Mouse (Mus musculus) heart, embryonic 15.5 days (tissue): Measurements from ENCODE around the gene Enho. TPM values are rescaled to one million over a fixed set of nuclear protein-coding genes. Genes with fewer than 3 reads are reported as not detected.
"Not testable (repeated sequence)": the region's sequence is repeated elsewhere in the genome, so short reads cannot be mapped to it uniquely, and the experiment has no call there.

Experiments used
- ATAC-seq: fragments of 200-750 bp; cut with Nextera tagmentation; replicated peaks from 2 replicates; pipeline ENCODE4 v1.8.0; 2017; ENCODE audit warnings: low read depth, moderate TSS enrichment; ENCODE audit not compliant: insufficient number of reproducible peaks, insufficient read depth, low FRiP score
- H3K27ac ChIP-seq: fragments of 300-500 bp; sonication (generic); 2 replicates; pipeline ENCODE4 v1.5.1; 2015; ENCODE audit warnings: mild to moderate bottlenecking, inconsistent platforms
- H3K27me3 ChIP-seq: fragments of 300-500 bp; sonication (generic); 2 replicates; pipeline ENCODE4 v1.6.1; 2015; ENCODE audit warnings: inconsistent platforms
- H3K36me3 ChIP-seq: fragments of 300-500 bp; sonication (generic); 2 replicates; pipeline ENCODE4 v1.6.1; 2015; ENCODE audit warnings: mild to moderate bottlenecking, inconsistent platforms
- H3K4me1 ChIP-seq: fragments of 300-500 bp; sonication (generic); replicated peaks from 2 replicates; pipeline ENCODE4 v1.6.1; 2015; ENCODE audit warnings: inconsistent platforms
- H3K4me2 ChIP-seq: fragments of 300-500 bp; sonication (generic); 2 replicates; pipeline ENCODE4 v1.6.1; 2015; ENCODE audit warnings: inconsistent platforms, mild to moderate bottlenecking, moderate library complexity
- H3K4me3 ChIP-seq: fragments of 300-500 bp; sonication (generic); 2 replicates; pipeline ENCODE4 v1.5.1; 2015; ENCODE audit warnings: mild to moderate bottlenecking, inconsistent platforms
- H3K9ac ChIP-seq: fragments of 300-500 bp; sonication (generic); 2 replicates; pipeline ENCODE4 v1.6.1; 2015; ENCODE audit warnings: mild to moderate bottlenecking, inconsistent platforms
- H3K9me3 ChIP-seq: fragments of 300-500 bp; sonication (generic); replicated peaks from 2 replicates; pipeline ENCODE4 v1.6.1; 2016; ENCODE audit warnings: inconsistent platforms
- WGBS: fragments of 180-500 bp; shearing (Covaris S2); methylation state at CpG from one replicate; pipeline ENCODE4 v1.1.7; 2015; ENCODE audit warnings: mixed read lengths; 5-methylcytosine and 5-hydroxymethylcytosine counted together
- polyA plus RNA-seq: library from polyadenylated mRNA; unstranded; fragments of >200 nt; fragmentation: Nextera tagmentation; extraction: Ambion mirVana; gene quantifications from 2 replicates; pipeline ENCODE4 v1.2.1, GENCODE M21; 2015

The Enho gene
- polyA plus RNA-seq = 3.3 and 5.8 TPM in 2 replicates

DNA sequence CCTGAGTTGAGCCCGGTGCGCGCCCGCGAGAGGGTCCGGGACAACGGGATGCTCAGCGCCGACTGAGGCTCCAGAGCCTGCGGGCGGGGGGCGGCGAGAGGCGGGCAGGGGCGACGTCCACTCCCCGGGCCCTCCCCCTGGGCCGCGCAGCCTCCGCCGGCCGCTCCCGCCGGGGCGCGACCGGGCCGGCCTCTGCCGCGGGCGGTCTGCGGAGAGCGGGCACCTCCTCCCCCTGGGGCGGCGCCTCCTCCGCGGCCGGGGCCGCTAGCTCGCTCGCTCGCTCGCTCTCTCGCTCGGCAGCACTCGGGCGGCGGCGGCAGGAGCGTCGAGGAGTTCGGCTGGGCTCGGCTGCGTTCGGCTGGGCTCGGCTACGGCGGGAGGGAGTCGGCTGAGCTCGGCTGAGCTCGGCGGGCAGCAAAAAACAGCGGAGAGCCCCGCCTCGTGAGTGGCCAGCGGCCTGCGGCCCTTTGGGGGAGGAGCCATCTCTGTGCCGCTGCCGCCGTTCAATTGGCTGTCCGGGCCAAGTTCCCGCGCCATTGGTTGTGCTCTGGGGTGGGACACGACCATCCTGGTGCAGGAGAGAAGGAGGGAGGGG lies at the start of gene Enho:
TSS of gene Enho (minus strand) at position 412 of the 595 bp plus-strand sequence.
- peak within 1 kb of the TSS; percentile 90 for H3K4me2 ChIP-seq
- H3K36me3 ChIP-seq = no peaks in the 10 kb centered on the region
- peak within 1 kb of the TSS; percentile 67 for H3K9ac ChIP-seq
- WGBS = under 1% methylated on average over 67 of the region's 74 CpGs
- H3K27ac ChIP-seq = peak within 1 kb of the TSS; percentile 57
- peak within 1 kb of the TSS; percentile 60 for H3K4me3 ChIP-seq
- H3K4me1 ChIP-seq = peaks cover 17% of the 10 kb centered on the region
- ATAC-seq = peak; percentile 89
- H3K27me3 ChIP-seq = peaks cover 9% of the 10 kb centered on the region
- no peaks in the 10 kb centered on the region for H3K9me3 ChIP-seq

DNA sequence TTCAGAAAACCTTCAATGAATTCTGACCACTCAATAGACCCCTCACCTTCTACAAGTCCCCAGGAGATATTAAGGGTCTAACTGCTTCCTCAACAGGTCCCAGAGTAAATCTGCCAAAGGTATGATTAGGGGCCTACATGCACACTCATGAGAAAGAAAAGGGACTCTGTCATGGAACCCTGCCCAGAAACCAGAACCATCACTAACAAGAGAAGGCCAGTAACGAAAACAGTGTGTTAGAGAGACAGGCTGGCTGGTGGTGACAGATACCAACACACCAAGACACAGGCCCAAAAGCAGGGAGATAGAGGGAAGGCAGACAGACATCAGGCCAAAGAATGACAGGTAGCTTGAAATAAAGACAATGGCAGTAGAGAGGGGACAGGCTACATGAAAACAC lies 48.4 kb upstream of the Enho start:
- H3K4me1 ChIP-seq, H3K9ac ChIP-seq, H3K4me2 ChIP-seq, H3K36me3 ChIP-seq, H3K27me3 ChIP-seq, H3K27ac ChIP-seq, ATAC-seq, H3K4me3 ChIP-seq, H3K9me3 ChIP-seq: not testable (repeated sequence)
- 49% methylated on average over 1 of the region's 1 CpGs for WGBS

DNA sequence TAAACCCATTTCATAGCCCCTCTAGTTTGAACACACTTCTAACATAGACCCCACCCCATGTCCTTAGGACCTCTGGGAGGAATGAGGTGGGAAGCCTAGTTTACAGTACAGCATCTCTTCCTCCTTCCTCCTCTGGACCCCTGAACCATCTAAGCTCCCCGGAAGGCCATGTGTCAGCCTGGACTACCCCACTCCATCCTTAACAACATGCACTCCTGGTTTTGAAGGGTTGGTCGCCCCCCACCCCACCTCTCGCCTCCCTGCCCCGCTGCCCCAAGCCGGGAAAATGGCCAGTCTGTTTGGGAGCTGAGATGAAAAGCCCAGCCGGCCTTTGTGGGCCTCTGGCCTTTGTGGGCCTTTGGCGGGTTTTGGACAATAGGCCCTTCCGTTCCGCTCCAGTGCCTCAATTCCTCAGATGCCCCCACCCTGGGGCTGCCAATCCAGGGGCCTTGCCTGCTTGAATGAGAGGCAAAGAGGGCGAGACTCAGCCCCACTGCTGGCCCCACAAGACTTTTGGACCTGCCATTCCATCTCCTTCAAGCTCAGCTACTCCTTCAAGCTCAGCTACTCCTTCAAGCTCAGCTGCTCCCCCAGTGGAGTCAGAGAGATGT lies 45.9 kb upstream of the Enho start:
- not testable (repeated sequence) for H3K36me3 ChIP-seq, H3K9ac ChIP-seq, H3K9me3 ChIP-seq, H3K4me1 ChIP-seq, H3K4me2 ChIP-seq, H3K27me3 ChIP-seq, H3K4me3 ChIP-seq, H3K27ac ChIP-seq, ATAC-seq
- WGBS = 67% methylated on average over 10 of the region's 10 CpGs

DNA sequence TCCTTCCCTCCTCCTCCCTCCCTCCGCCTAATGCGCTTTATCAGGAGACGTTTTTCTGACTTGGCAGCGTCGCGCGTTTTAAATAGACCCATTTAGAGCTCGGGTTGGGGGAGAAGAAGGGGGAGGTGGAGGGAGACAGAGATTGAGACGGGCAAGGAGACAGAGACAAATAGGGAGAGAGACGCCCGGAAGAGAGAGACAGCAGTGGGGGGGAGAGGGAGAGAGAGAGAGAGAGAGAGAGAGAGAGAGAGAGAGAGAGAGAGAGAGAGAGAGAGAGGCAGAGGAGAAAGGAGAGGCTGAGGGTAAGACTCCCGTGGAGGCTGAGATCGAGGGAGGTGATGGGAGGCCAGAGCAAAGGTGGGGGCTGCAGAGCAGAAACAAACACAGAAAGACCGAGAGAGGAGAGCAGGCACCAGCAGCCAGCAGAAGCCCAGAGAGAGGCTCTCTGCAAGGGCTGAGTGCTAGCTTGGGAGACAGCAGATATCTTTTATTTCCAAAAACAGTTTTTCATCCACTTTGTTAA lies 44.9 kb upstream of the Enho start:
- H3K9ac ChIP-seq, H3K36me3 ChIP-seq, ATAC-seq, H3K27ac ChIP-seq, H3K4me3 ChIP-seq, H3K9me3 ChIP-seq: not testable (repeated sequence)
- H3K27me3 ChIP-seq = peaks cover 14% of the 10 kb centered on the region; the same call in 1 of the 2 replicates
- 1% methylated on average over 14 of the region's 14 CpGs for WGBS
- H3K4me2 ChIP-seq = peak overlapping the region; percentile 45; the same call in 1 of the 2 replicates
- H3K4me1 ChIP-seq = peaks cover 15% of the 10 kb centered on the region

DNA sequence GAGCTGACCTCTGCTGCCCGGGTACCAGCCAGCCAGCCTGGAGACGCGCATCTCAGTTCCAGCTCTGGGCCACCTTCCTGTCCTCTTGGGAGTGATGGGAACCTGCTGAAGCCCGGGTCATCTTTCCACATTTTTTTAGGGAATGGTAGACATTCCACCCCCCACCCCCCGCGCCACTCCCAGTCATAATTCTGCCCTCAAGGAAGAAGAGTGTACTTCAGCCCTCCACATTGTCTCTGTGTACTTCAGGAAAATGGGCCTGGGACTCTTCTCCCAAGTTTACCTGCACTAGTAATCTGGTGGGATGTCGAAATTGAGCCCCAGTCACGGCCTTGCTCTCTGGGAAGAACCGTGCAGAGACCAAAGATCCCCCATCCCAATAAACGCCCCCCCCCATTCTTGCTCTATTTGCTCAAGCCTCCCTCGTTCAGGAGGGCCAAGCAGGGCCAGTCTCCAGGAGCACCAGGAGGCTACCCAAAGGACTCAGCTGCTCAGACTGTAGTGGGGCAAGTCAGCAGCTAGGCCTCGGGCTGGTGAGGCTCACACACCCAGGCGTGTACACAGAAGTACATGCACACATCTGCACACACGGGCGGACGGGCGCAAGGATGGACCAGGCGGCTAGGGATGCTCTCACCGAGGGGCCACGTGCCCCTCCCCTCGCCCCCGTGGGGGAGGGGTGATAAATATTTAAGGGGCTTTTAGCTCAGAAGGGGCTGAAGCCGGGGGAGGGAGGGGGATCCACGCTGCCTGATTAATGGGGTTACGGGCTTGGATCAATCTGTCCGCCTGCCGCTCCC lies 44.2 kb upstream of the Enho start:
- Histone ChIP-seq H3K4me1 (peaks cover 21% of the 10 kb centered on the region), H3K4me2 (peak overlapping the region; percentile 45), H3K4me3 (peak overlapping the region; percentile 26), H3K27me3 (peaks cover 16% of the 10 kb centered on the region; the same call in 1 of the 2 replicates)
- not testable (repeated sequence) for H3K36me3 ChIP-seq, H3K27ac ChIP-seq, H3K9me3 ChIP-seq, H3K9ac ChIP-seq, ATAC-seq
- 5% methylated on average over 23 of the region's 27 CpGs for WGBS

DNA sequence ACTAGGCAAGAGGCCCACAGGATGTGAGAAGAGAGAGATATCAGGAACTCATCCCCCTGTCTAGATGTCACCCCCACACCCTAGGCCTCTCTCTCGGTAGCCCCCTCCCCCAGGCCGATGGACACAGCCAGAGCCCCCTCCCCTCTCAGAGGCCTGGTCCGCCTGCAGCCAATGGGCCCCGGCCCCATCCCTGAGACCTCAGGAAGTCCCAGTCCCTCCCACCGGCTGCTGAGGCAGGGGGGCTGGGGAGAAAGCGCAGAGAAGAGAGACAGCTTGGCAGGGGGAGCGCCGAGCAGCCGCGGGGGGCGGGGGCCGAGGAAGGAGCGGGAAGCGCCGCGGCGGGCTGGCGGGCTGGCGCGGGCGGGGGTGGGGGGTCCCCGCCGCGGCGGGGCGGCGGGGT lies 43.2 kb upstream of the Enho start:
- H3K36me3 ChIP-seq, H3K9ac ChIP-seq, H3K27ac ChIP-seq, H3K9me3 ChIP-seq: not testable (repeated sequence)
- peaks cover 32% of the 10 kb centered on the region for H3K4me1 ChIP-seq
- H3K4me2 ChIP-seq = peak overlapping the region; percentile 57
- ATAC-seq = peak; percentile 55
- H3K27me3 ChIP-seq = peaks cover 16% of the 10 kb centered on the region; the same call in 1 of the 2 replicates
- peak overlapping the region; percentile 32; the same call in 1 of the 2 replicates for H3K4me3 ChIP-seq
- 3% methylated on average over 4 of the region's 27 CpGs for WGBS

DNA sequence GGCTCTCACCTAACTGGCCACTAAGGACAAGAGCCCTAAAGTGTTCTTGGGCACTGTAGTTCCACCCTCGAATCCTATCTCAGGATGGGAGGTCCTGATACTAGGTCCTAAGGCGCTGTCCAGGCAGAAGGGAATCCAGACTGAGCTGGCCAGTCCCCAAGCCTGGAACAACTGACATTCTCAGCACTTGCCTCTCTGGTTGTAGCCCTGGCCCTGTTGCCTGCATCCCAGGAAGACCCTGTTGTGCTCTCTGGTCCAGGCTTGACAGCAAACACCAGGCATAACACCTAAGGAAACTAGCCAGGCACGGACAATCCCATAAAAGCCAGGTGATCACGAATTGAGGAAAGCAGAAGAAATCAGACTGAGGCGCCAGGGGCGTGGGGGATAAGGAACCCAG lies 42.7 kb upstream of the Enho start:
- no peaks in the 10 kb centered on the region for H3K9me3 ChIP-seq
- no peak overlapping the region for H3K9ac ChIP-seq
- H3K27me3 ChIP-seq = peaks cover 19% of the 10 kb centered on the region; the same call in 1 of the 2 replicates
- no peaks in the 10 kb centered on the region for H3K36me3 ChIP-seq
- 22% methylated on average over 6 of the region's 6 CpGs for WGBS
- H3K4me3 ChIP-seq = no peak overlapping the region
- no peak overlapping the region for H3K27ac ChIP-seq
- no peak overlapping the region for H3K4me2 ChIP-seq
- H3K4me1 ChIP-seq = peaks cover 37% of the 10 kb centered on the region
- no peak for ATAC-seq

DNA sequence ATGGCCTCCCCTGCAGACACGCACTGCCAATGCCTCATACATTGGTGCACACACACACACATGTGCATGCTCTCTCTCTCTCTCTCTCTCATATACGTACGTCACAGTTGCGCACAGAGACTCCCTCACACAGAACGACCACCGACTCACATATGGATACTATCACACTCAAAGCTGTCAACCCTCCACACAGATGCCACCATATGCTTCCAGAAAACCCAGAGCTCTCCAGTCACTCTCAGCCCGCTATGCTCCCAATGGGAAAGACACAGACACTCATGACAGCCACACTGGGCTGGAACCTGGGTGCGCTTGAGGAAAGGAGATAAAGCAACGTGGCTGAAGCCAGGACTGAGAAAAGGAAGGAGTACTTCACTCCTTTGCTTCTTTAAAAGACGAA lies 41.8 kb upstream of the Enho start:
- no peak overlapping the region for H3K27ac ChIP-seq
- H3K36me3 ChIP-seq = no peaks in the 10 kb centered on the region
- WGBS = 59% methylated on average over 10 of the region's 10 CpGs
- no peak overlapping the region for H3K4me3 ChIP-seq
- no peaks in the 10 kb centered on the region for H3K9me3 ChIP-seq
- peaks cover 23% of the 10 kb centered on the region; the same call in 1 of the 2 replicates for H3K27me3 ChIP-seq
- no peak overlapping the region for H3K9ac ChIP-seq
- peaks cover 45% of the 10 kb centered on the region for H3K4me1 ChIP-seq
- no peak for ATAC-seq
- no peak overlapping the region for H3K4me2 ChIP-seq

DNA sequence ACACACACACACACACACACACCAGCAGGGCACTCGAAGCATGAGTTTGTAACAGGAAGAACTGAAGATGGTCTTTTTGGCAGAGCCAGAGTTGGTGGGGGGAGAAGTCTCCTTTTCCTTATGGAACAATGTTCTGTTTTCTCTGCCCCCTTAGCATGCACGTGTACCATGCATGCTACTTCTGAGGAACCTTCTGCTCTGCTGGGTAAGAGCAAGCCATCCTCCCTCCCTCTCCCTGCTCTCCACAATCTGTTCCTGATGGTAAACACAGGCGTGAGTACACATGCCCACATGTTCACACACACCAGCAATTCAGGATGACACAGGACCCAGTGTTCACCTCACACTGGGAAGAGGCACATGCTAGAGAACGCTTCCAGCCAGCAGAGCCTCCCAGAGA lies 41.1 kb upstream of the Enho start:
- ATAC-seq = no peak
- H3K9me3 ChIP-seq = no peaks in the 10 kb centered on the region
- no peak overlapping the region for H3K9ac ChIP-seq
- no peaks in the 10 kb centered on the region for H3K36me3 ChIP-seq
- peaks cover 25% of the 10 kb centered on the region; the same call in 1 of the 2 replicates for H3K27me3 ChIP-seq
- H3K4me2 ChIP-seq = no peak overlapping the region
- peaks cover 53% of the 10 kb centered on the region for H3K4me1 ChIP-seq
- H3K27ac ChIP-seq = no peak overlapping the region
- no peak overlapping the region for H3K4me3 ChIP-seq
- whole genome bisulfite sequencing = 70% methylated on average over 4 of the region's 4 CpGs

DNA sequence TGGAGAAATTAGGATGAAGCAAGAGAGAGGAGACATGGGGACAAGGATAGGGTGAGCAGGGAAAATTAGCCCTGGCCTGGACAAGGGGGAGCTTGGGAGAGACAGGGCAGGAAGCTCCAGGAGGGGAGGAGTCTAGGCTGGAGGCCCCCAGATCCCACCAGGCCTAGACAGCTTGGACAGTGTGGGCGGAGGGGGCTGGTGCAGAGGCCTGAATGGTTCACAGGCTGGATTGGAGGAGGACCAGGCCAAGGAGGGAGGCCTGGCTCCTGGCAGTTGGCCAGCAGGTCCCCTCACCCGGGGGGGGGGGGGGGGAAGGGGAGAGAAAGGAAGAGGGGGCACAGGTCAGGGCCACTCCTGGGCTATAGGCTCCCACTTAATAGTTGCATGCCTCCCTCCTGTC lies 39.2 kb upstream of the Enho start:
- no peaks in the 10 kb centered on the region for H3K36me3 ChIP-seq
- no peak overlapping the region for H3K27ac ChIP-seq
- H3K4me2 ChIP-seq = no peak overlapping the region
- H3K9ac ChIP-seq = no peak overlapping the region
- H3K4me3 ChIP-seq = no peak overlapping the region
- peaks cover 54% of the 10 kb centered on the region for H3K4me1 ChIP-seq
- no peak for ATAC-seq
- peaks cover 22% of the 10 kb centered on the region; the same call in 1 of the 2 replicates for H3K27me3 ChIP-seq
- 43% methylated on average over 2 of the region's 2 CpGs for WGBS
- no peaks in the 10 kb centered on the region for H3K9me3 ChIP-seq

DNA sequence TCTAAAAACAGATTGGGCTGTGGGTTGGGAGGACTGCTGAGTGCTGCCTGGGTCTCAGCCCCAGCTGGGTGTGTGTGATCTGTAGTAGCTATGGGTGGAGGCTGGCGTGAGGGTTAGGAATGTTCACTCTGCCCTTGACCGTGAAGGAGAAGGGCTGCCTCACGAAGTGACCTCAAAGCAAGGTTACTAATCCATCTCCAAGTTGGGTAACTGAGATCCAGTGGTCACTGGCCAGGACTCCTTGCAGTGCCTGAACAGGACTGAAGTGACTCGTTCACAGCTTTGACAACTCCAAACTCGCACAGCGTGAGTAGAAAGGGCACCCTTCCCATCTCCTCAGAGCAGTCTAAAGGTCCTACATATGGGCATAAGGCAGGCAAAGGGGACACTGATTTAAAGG lies 38.7 kb upstream of the Enho start:
- peaks cover 53% of the 10 kb centered on the region for H3K4me1 ChIP-seq
- H3K9me3 ChIP-seq = no peaks in the 10 kb centered on the region
- H3K4me3 ChIP-seq = no peak overlapping the region
- ATAC-seq = no peak
- H3K9ac ChIP-seq = no peak overlapping the region
- WGBS = 49% methylated on average over 6 of the region's 6 CpGs
- no peak overlapping the region for H3K27ac ChIP-seq
- H3K27me3 ChIP-seq = peaks cover 21% of the 10 kb centered on the region; the same call in 1 of the 2 replicates
- no peak overlapping the region for H3K4me2 ChIP-seq
- no peaks in the 10 kb centered on the region for H3K36me3 ChIP-seq
